Mouse (Mus musculus): ENCODE measurements at regions not wholly inside any gene's neighbourhood (a gene's known extent, or its start where the extent isn't known, plus 50 kb on each side); places are given as distances from the start of the nearest gene placed in this dataset.

DNA sequence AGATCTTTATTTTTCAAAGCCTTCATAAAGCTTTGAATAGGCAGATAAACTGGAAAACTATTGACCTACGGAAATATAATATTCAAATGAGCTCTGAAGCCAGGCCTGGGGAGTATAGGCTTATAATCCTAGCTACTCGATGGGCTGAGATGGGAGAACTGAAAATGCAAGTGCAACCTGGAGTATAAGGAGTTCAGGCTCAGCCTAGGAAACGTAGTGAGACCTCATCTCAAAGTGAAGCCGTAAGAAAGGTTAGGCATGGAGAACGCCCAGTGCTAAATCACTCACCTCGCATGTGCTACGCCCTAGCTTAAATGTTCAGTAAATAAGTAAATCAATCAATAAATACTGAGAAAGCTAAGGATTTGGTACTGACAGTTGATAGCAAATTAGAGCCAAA is 432.5 kb upstream of the Ubash3b start:
- H3K27ac ChIP-seq (ENCODE audit: low read length), result no peak overlapping the region
- ATAC-seq (ENCODE audit: low read depth), result no peak
- no peak overlapping the region for H3K4me2 ChIP-seq (ENCODE audit: low read depth, low read length)
- no peaks in the 10 kb centered on the region for H3K36me3 ChIP-seq (ENCODE audit: control insufficient read depth, insufficient read depth, low read length)
- no peak overlapping the region for H3K4me3 ChIP-seq (ENCODE audit: low read length)
- no peaks in the 10 kb centered on the region for H3K9me3 ChIP-seq (ENCODE audit: control insufficient read depth, low read length)
- 80% methylated on average over 7 of the region's 7 CpGs for WGBS
- peaks cover 9% of the 10 kb centered on the region; the same call in 1 of the 2 replicates for H3K4me1 ChIP-seq (replicated peaks; ENCODE audit: control insufficient read depth, insufficient read depth, low read length)
- no peaks in the 10 kb centered on the region for H3K27me3 ChIP-seq (ENCODE audit: control insufficient read depth, insufficient read depth, low read depth, low read length)
- no peak overlapping the region for H3K9ac ChIP-seq (ENCODE audit: low read length)

DNA sequence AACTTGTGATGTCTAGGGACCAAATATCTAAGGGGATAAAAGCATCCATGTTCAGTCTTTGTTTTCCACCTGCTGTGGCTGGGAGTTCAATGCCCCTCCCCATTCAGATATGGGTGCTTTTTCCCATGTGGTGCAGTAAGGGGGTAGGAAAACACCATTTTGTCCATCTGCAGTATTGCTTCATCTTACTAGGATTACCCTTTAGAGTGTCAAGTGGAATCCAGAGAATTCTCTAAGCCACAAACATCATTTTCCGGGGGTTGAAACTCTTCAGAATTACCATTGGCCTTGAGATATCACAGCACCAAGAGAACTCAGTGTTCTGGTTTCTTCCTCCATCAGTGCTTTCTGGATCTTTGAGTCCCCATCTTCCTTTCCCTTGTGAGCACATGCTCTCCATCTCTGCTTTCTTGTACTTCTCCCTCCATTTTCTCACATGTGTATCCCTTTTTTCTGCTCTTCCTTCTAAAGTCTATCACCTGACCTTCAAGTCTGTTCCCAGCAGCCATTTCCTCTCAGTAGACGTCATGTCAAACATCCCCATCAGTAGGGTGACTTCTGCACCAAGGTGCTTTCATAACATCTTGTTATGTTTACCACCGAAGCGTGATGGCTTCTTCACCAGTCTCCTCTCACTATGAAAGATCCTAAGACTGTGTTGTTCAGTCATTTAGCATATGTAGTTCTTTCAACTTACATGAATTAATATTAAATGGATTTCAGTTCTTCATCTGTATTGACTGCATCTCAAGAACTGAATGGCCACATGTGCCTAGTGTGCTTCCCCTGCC is 431.6 kb upstream of the Ubash3b start:
- no peaks in the 10 kb centered on the region for H3K36me3 ChIP-seq (ENCODE audit: control insufficient read depth, insufficient read depth, low read length)
- H3K9ac ChIP-seq (ENCODE audit: low read length), result no peak overlapping the region
- H3K4me1 ChIP-seq (replicated peaks; ENCODE audit: control insufficient read depth, insufficient read depth, low read length), result peaks cover 16% of the 10 kb centered on the region; the same call in 1 of the 2 replicates
- no peak for ATAC-seq (ENCODE audit: low read depth)
- WGBS, result 80% methylated on average over 4 of the region's 4 CpGs
- H3K4me2 ChIP-seq (ENCODE audit: low read depth, low read length), result no peak overlapping the region
- no peak overlapping the region for H3K27ac ChIP-seq (ENCODE audit: low read length)
- no peaks in the 10 kb centered on the region for H3K9me3 ChIP-seq (ENCODE audit: control insufficient read depth, low read length)
- H3K27me3 ChIP-seq (ENCODE audit: control insufficient read depth, insufficient read depth, low read depth, low read length), result no peaks in the 10 kb centered on the region
- no peak overlapping the region for H3K4me3 ChIP-seq (ENCODE audit: low read length)

DNA sequence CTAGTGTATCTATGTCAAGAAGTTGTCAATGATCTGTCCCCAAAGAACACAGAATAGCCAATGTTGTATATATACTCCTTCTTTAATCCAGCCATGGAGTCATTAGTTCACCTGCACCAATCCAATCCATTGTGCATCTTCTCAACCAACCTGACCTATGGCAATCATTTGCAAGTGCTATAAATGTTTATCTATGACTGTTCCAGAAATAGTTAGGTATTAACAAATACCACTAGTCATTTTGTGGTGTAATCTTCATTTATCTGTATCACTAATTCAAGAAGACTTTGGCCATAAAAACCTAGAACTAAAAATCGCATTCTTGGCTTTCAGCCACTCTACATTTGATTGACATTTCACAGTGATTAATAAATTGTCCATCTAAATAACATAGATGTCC is 430.6 kb upstream of the Ubash3b start:
- ATAC-seq (ENCODE audit: low read depth), result no peak
- Histone ChIP-seq H3K9ac (ENCODE audit: low read length) (no peak overlapping the region), H3K27ac (ENCODE audit: low read length) (no peak overlapping the region), H3K36me3 (ENCODE audit: control insufficient read depth, insufficient read depth, low read length) (no peaks in the 10 kb centered on the region), H3K9me3 (ENCODE audit: control insufficient read depth, low read length) (no peaks in the 10 kb centered on the region), H3K4me1 (replicated peaks; ENCODE audit: control insufficient read depth, insufficient read depth, low read length) (peaks cover 16% of the 10 kb centered on the region; the same call in 1 of the 2 replicates), H3K27me3 (ENCODE audit: control insufficient read depth, insufficient read depth, low read depth, low read length) (no peaks in the 10 kb centered on the region), H3K4me3 (ENCODE audit: low read length) (no peak overlapping the region), H3K4me2 (ENCODE audit: low read depth, low read length) (no peak overlapping the region)
- 71% methylated on average over 1 of the region's 1 CpGs for WGBS

DNA sequence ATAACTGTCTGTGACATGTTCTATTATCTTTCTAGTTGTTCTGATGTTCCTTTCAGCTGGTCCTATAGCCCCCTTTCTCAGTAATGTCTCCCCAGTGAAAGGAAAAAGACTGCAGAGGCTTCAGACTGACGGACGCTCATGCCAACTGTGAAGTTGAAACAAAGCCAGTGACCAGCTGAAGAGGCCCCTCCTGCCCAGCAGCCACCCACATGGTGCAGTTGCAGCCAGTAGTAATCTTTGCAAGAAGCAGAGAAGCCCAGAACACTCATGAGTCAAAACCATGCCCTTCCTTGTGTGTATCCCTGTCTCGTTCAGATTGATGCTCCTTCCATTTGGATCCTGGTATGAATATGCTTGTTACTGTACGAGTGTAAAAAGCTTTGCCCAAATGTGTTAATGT is 428.7 kb upstream of the Ubash3b start:
- Histone ChIP-seq H3K9ac (ENCODE audit: low read length) (no peak overlapping the region), H3K4me3 (ENCODE audit: low read length) (no peak overlapping the region), H3K4me1 (replicated peaks; ENCODE audit: control insufficient read depth, insufficient read depth, low read length) (peaks cover 17% of the 10 kb centered on the region), H3K36me3 (ENCODE audit: control insufficient read depth, insufficient read depth, low read length) (no peaks in the 10 kb centered on the region), H3K9me3 (ENCODE audit: control insufficient read depth, low read length) (no peaks in the 10 kb centered on the region), H3K27me3 (ENCODE audit: control insufficient read depth, insufficient read depth, low read depth, low read length) (no peaks in the 10 kb centered on the region), H3K4me2 (ENCODE audit: low read depth, low read length) (no peak overlapping the region), H3K27ac (ENCODE audit: low read length) (no peak overlapping the region)
- ATAC-seq (ENCODE audit: low read depth), result no peak
- 82% methylated on average over 4 of the region's 4 CpGs for WGBS

DNA sequence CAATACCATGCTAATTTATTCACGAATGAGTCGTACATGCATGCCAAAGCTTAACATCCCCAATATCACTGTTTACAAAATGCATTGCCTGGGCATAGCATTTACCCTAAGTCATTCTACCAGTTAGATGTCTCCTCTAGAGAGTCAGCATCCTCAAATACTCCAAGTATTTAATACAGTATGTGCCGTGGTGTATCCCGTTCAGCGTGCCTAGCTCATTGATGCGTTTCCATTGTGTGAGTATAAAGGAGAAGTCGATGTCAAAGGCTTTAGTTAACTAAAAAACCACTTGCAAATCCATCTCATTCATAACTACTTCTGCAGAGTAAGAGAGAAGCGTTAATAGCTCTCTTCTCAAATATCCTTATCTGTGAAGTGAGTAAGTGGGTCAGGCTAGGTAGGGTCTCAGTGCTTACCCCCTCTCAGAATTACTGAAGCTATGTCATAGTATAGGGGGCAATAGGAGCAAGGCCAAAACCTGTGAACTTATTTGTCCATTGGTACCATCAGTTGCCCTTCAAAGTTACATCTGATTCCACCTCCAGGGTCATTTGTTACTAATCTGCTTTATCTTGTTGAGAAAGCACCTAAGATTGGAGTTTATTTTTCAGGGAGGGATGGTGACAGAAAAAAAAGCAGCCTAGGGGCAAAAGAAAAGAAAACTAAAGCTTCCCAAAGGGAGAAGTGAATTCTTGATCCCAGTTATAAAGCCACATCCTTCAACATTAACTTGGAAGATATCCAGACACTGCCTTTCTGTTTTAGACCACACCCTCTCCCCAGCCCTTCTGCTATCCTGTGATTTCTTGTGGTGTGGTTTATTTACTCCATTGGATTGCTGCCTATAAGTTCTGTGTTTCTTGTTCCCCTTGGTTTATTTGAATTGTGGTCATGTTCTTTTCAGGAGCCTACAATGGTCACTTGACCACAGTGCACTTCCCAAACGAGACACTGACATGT is 427.2 kb upstream of the Ubash3b start:
- H3K4me3 ChIP-seq (ENCODE audit: low read length), result no peak overlapping the region
- H3K4me2 ChIP-seq (ENCODE audit: low read depth, low read length), result no peak overlapping the region
- no peak overlapping the region for H3K27ac ChIP-seq (ENCODE audit: low read length)
- H3K27me3 ChIP-seq (ENCODE audit: control insufficient read depth, insufficient read depth, low read depth, low read length), result peaks cover 4% of the 10 kb centered on the region; the same call in 1 of the 2 replicates
- no peak for ATAC-seq (ENCODE audit: low read depth)
- peaks cover 13% of the 10 kb centered on the region for H3K4me1 ChIP-seq (replicated peaks; ENCODE audit: control insufficient read depth, insufficient read depth, low read length)
- no peaks in the 10 kb centered on the region for H3K9me3 ChIP-seq (ENCODE audit: control insufficient read depth, low read length)
- no peak overlapping the region for H3K9ac ChIP-seq (ENCODE audit: low read length)
- WGBS, result 74% methylated on average over 9 of the region's 9 CpGs
- no peaks in the 10 kb centered on the region for H3K36me3 ChIP-seq (ENCODE audit: control insufficient read depth, insufficient read depth, low read length)

DNA sequence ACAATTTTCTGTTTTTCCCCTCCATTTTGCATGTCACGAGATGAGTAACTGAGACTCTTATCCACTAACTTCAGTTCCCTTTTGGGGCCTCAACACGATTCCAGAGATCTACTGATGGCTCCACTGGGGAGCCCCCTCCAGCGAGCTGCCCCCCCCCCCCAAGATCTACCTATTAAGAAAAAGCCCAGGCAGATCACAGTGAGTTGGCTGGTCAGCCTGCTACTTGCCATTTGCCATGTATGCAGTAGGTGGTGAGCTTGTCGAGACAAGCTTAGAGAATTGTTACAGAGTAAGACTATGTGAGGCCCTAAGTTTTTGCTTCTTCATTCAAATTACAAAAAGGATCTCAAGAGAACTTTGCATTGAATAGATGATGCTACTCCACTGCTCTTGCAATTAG is 426.3 kb upstream of the Ubash3b start:
- WGBS, result 52% methylated on average over 4 of the region's 4 CpGs

DNA sequence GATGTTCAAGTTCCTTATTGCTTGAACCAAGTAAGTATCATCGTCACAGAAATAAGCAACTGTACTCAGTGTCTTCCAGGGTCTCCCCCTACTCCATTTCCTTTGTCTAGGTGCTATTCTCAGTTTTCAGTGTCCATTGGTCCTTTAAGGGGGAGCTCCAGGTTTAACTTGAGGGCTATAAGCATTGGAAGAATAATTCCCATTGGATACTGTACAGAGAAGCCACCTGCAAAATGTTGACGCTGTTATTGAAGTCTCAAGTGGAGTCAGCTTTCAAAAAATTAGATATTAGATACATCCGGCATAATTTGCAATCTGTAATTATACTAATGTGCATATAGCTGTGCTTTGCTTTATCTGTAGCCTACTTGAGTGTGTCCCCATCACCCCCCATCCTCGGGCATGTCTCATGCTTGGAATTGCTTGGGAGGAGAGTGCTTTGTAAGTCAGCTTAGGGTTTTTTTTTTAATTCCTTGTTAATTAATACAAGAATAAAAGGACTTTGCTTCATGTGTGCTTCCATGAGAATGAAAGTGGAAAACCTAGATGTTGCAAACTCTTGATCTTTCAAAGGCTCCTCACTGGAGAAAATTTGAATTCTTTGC is 425.6 kb upstream of the Ubash3b start:
- H3K4me2 ChIP-seq (ENCODE audit: low read depth, low read length), result no peak overlapping the region
- no peak for ATAC-seq (ENCODE audit: low read depth)
- H3K9ac ChIP-seq (ENCODE audit: low read length), result no peak overlapping the region
- no peaks in the 10 kb centered on the region for H3K9me3 ChIP-seq (ENCODE audit: control insufficient read depth, low read length)
- WGBS, result 73% methylated on average over 4 of the region's 4 CpGs
- H3K36me3 ChIP-seq (ENCODE audit: control insufficient read depth, insufficient read depth, low read length), result no peaks in the 10 kb centered on the region
- H3K27me3 ChIP-seq (ENCODE audit: control insufficient read depth, insufficient read depth, low read depth, low read length), result peaks cover 7% of the 10 kb centered on the region
- H3K27ac ChIP-seq (ENCODE audit: low read length), result no peak overlapping the region
- H3K4me3 ChIP-seq (ENCODE audit: low read length), result no peak overlapping the region
- peaks cover 13% of the 10 kb centered on the region for H3K4me1 ChIP-seq (replicated peaks; ENCODE audit: control insufficient read depth, insufficient read depth, low read length)

More for the DNA sequence above, 426.3 kb upstream of the Ubash3b start:
- no peaks in the 10 kb centered on the region for H3K9me3 ChIP-seq (ENCODE audit: control insufficient read depth, low read length)
- H3K27ac ChIP-seq (ENCODE audit: low read length), result no peak overlapping the region
- no peak overlapping the region for H3K9ac ChIP-seq (ENCODE audit: low read length)
- peaks cover 4% of the 10 kb centered on the region; the same call in 1 of the 2 replicates for H3K27me3 ChIP-seq (ENCODE audit: control insufficient read depth, insufficient read depth, low read depth, low read length)
- no peak overlapping the region for H3K4me3 ChIP-seq (ENCODE audit: low read length)
- H3K4me2 ChIP-seq (ENCODE audit: low read depth, low read length), result no peak overlapping the region
- no peaks in the 10 kb centered on the region for H3K36me3 ChIP-seq (ENCODE audit: control insufficient read depth, insufficient read depth, low read length)
- H3K4me1 ChIP-seq (replicated peaks; ENCODE audit: control insufficient read depth, insufficient read depth, low read length), result peaks cover 13% of the 10 kb centered on the region
- ATAC-seq (ENCODE audit: low read depth), result no peak

DNA sequence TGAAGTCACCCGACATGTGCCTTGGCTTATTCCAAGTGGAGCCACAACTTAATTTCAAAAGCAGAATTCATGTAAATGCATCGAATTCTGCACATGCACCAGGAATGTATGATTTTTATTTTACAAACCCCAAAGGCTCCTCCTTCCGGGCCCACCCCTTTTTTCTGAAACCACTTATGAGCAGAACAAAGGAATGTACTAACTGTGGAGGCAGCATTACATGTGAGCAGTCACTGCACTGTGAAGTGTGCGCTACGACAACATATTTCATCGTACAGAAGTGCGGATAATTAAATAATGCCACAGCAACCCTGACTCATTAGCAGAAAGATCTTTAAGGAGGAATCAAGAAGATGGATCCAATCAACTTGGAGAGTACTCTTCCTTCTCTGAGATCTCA is 424.8 kb upstream of the Ubash3b start:
- Histone ChIP-seq H3K9ac (ENCODE audit: low read length) (no peak overlapping the region), H3K4me1 (replicated peaks; ENCODE audit: control insufficient read depth, insufficient read depth, low read length) (peaks cover 13% of the 10 kb centered on the region), H3K27me3 (ENCODE audit: control insufficient read depth, insufficient read depth, low read depth, low read length) (peaks cover 7% of the 10 kb centered on the region), H3K4me2 (ENCODE audit: low read depth, low read length) (peak overlapping the region; percentile 23; the same call in 1 of the 2 replicates), H3K36me3 (ENCODE audit: control insufficient read depth, insufficient read depth, low read length) (no peaks in the 10 kb centered on the region), H3K27ac (ENCODE audit: low read length) (no peak overlapping the region), H3K9me3 (ENCODE audit: control insufficient read depth, low read length) (no peaks in the 10 kb centered on the region), H3K4me3 (ENCODE audit: low read length) (no peak overlapping the region)
- 0 out of 2 replicates have a peak, but pooled peaks have one; percentile 63 for ATAC-seq (ENCODE audit: low read depth)
- 55% methylated on average over 7 of the region's 7 CpGs for WGBS

DNA sequence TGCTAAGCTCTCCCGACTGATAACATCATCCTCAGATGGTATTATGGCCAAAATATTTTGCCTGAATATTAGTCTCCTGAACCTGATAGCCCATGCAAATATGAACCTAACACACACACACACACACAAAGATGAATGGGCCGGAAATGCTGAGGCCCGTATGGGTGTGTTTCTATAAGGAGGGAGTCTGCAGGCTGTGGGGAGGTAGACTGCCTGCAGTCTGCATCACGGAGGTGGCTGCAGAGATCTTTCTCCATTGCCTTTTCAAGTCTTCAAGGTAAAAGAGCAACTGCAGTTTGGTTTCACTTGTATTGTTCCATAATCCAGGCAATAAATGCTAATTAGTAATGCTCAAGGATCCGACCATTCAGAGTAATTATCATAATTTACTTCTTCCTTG is 424.3 kb upstream of the Ubash3b start:
- Histone ChIP-seq H3K4me3 (ENCODE audit: low read length) (no peak overlapping the region), H3K36me3 (ENCODE audit: control insufficient read depth, insufficient read depth, low read length) (no peaks in the 10 kb centered on the region), H3K9me3 (ENCODE audit: control insufficient read depth, low read length) (no peaks in the 10 kb centered on the region), H3K4me1 (replicated peaks; ENCODE audit: control insufficient read depth, insufficient read depth, low read length) (peaks cover 13% of the 10 kb centered on the region), H3K27me3 (ENCODE audit: control insufficient read depth, insufficient read depth, low read depth, low read length) (peaks cover 7% of the 10 kb centered on the region), H3K4me2 (ENCODE audit: low read depth, low read length) (0 out of 2 replicates have a peak overlapping the region, but pooled peaks have one; percentile 9), H3K9ac (ENCODE audit: low read length) (no peak overlapping the region), H3K27ac (ENCODE audit: low read length) (no peak overlapping the region)
- 60% methylated on average over 5 of the region's 5 CpGs for WGBS
- no peak for ATAC-seq (ENCODE audit: low read depth)
